Mouse (Mus musculus): ENCODE measurements around the gene Pip5k1c. TPM values are rescaled to one million over a fixed set of nuclear protein-coding genes. Genes with fewer than 3 reads are reported as not detected.

Gene Pip5k1c
- polyA plus RNA-seq, 1 experiment: 103 TPM

- 29% methylated on average over 4 of the region's 4 CpGs for WGBS
- H3K4me1 ChIP-seq (ENCODE audit: control insufficient read depth, insufficient read depth, low read length): peaks cover 8% of the 10 kb centered on the region; the same call in 1 of the 2 replicates
Observed at GRCm38 (mm10) chr10:81358209-81358608, 65.4 kb downstream of the Pip5k1c start.

DNA sequence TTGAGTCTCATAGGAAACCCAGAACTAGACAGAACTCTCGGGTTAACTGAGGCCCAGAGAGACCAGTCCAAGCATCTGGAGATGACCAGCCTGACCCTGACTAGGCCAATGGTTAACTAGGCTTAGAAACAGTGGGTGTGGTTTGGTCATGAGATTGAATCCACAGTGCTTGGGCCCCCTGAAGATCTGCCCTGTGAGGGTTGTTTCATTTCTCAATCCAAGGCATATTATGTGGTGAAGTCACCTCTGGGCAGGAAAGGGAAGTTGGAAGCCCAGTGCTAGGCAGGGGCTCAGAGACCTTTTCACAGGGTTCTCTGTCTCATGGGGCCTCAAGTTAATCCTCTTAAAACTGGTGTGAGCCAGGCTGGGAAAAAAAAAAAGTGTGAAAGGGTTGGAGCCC, 66.1 kb downstream of the Pip5k1c start:
- Histone ChIP-seq H3K4me1 (ENCODE audit: control insufficient read depth, insufficient read depth, low read length) (peaks cover 9% of the 10 kb centered on the region; the same call in 1 of the 2 replicates), H3K4me3 (replicated peaks; ENCODE audit: extremely low read depth, low read depth, low read length) (no peak overlapping the region)
- 59% methylated on average over 1 of the region's 1 CpGs for WGBS
- TF ChIP-seq POLR2A (IDR thresholded peaks at IDR 0.05; ENCODE audit: borderline replicate concordance, extremely low read depth, low read depth, low read length): no peak
- TF ChIP-seq CTCF (IDR thresholded peaks at IDR 0.05; ENCODE audit: insufficient read depth, low read length): no peak
- no peak for DNase-seq

More at GRCm38 (mm10) chr10:81358209-81358608, 65.4 kb downstream of the Pip5k1c start:
- TF ChIP-seq POLR2A (IDR thresholded peaks at IDR 0.05; ENCODE audit: borderline replicate concordance, extremely low read depth, low read depth, low read length) (no peak), CTCF (IDR thresholded peaks at IDR 0.05; ENCODE audit: insufficient read depth, low read length) (no peak)
- no peak for DNase-seq
- H3K4me3 ChIP-seq (replicated peaks; ENCODE audit: extremely low read depth, low read depth, low read length): peak overlapping the region; percentile 87

DNA sequence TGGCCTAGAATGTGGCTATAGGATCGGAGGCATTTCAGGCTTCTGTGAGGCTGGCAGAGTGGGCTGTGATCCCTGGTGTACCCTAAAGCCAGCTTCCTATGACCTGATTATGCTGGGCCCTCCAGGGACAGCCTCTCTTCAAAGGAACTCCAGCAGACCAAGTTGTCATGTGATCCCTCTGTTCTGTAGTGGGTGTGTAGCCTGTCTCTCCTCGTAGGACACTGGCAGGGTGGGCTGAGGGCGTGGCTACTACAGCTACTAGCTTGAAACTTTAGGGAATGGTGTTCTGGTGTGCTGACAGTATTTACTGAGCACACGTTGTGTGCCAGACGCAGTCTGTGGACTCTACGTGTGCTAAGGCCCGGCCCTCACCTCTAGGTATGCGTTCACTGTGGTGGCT, 68.0 kb downstream of the Pip5k1c start:
- 68% methylated on average over 8 of the region's 8 CpGs for WGBS
- Histone ChIP-seq H3K4me1 (ENCODE audit: control insufficient read depth, insufficient read depth, low read length) (peaks cover 11% of the 10 kb centered on the region; the same call in 1 of the 2 replicates), H3K4me3 (replicated peaks; ENCODE audit: extremely low read depth, low read depth, low read length) (no peak overlapping the region)

GRCm38 (mm10) chr10:81362336-81362949, 69.7 kb downstream of the Pip5k1c start:
- DNase-seq: no peak
- WGBS: 55% methylated on average over 12 of the region's 12 CpGs
- Histone ChIP-seq H3K4me3 (replicated peaks; ENCODE audit: extremely low read depth, low read depth, low read length) (no peak overlapping the region), H3K4me1 (ENCODE audit: control insufficient read depth, insufficient read depth, low read length) (peaks cover 11% of the 10 kb centered on the region; the same call in 1 of the 2 replicates)
- TF ChIP-seq CTCF (IDR thresholded peaks at IDR 0.05; ENCODE audit: insufficient read depth, low read length) (no peak), POLR2A (IDR thresholded peaks at IDR 0.05; ENCODE audit: borderline replicate concordance, extremely low read depth, low read depth, low read length) (no peak)

More for the DNA sequence above, 68.0 kb downstream of the Pip5k1c start:
- TF ChIP-seq CTCF (IDR thresholded peaks at IDR 0.05; ENCODE audit: insufficient read depth, low read length): no peak
- no peak for TF ChIP-seq POLR2A (IDR thresholded peaks at IDR 0.05; ENCODE audit: borderline replicate concordance, extremely low read depth, low read depth, low read length)
- DNase-seq: no peak

- H3K4me3 ChIP-seq (replicated peaks; ENCODE audit: extremely low read depth, low read depth, low read length): peak overlapping the region; percentile 7
- 40% methylated on average over 54 of the region's 54 CpGs for WGBS
- TF ChIP-seq POLR2A (IDR thresholded peaks at IDR 0.05; ENCODE audit: borderline replicate concordance, extremely low read depth, low read depth, low read length) (no peak), CTCF (IDR thresholded peaks at IDR 0.05; ENCODE audit: insufficient read depth, low read length) (no peak)
- DNase-seq: no peak
- H3K4me1 ChIP-seq (ENCODE audit: control insufficient read depth, insufficient read depth, low read length): peaks cover 6% of the 10 kb centered on the region; the same call in 1 of the 2 replicates
Observed at GRCm38 (mm10) chr10:81363436-81364346, 70.9 kb downstream of the Pip5k1c start.

DNA sequence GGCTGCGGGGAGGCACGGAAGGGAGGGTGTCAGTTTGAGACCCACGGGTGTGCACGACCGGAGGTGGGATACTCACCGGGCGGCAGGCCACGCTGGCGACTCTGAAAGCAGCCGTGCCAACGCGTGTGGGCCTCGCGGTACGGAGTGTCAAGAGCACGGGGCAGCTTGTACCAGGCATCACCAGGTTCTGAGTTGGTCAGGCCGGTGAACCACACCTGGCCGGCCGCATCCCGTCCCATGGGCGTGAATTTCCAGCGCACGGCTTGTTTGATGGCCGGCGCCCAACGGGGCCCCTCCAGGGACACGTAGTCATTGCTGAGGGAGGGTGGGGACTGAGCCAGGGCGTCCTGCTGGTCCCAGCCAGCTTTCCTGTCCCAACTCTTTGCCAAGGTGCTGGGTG, 71.9 kb downstream of the Pip5k1c start:
- 26% methylated on average over 28 of the region's 28 CpGs for WGBS
- DNase-seq: no peak
- 0 out of 2 replicates have a peak, but pooled peaks have one; percentile 26 for TF ChIP-seq POLR2A (IDR thresholded peaks at IDR 0.05; ENCODE audit: borderline replicate concordance, extremely low read depth, low read depth, low read length)
- no peak for TF ChIP-seq CTCF (IDR thresholded peaks at IDR 0.05; ENCODE audit: insufficient read depth, low read length)
- H3K4me3 ChIP-seq (replicated peaks; ENCODE audit: extremely low read depth, low read depth, low read length): peak overlapping the region; percentile 9
- H3K4me1 ChIP-seq (ENCODE audit: control insufficient read depth, insufficient read depth, low read length): 0 out of 2 replicates have a peak, but pooled peaks cover 5% of the 10 kb centered on the region

GRCm38 (mm10) chr10:81365073-81365472, 72.3 kb downstream of the Pip5k1c start:
- DNase-seq: no peak
- WGBS: 50% methylated on average over 4 of the region's 4 CpGs
- TF ChIP-seq CTCF (IDR thresholded peaks at IDR 0.05; ENCODE audit: insufficient read depth, low read length) (no peak), POLR2A (IDR thresholded peaks at IDR 0.05; ENCODE audit: borderline replicate concordance, extremely low read depth, low read depth, low read length) (no peak)
- 0 out of 2 replicates have a peak, but pooled peaks cover 5% of the 10 kb centered on the region for H3K4me1 ChIP-seq (ENCODE audit: control insufficient read depth, insufficient read depth, low read length)
- no peak overlapping the region for H3K4me3 ChIP-seq (replicated peaks; ENCODE audit: extremely low read depth, low read depth, low read length)

GRCm38 (mm10) chr10:81365672-81366476, 73.1 kb downstream of the Pip5k1c start, which contains the start of gene 4930404N11Rik:
Gene 4930404N11Rik (minus strand): TSS chr10:81365816.
- Histone ChIP-seq H3K4me3 (replicated peaks; ENCODE audit: extremely low read depth, low read depth, low read length) (peak within 1 kb of the TSS; percentile 9), H3K4me1 (ENCODE audit: control insufficient read depth, insufficient read depth, low read length) (0 out of 2 replicates have a peak, but pooled peaks cover 5% of the 10 kb centered on the region)
- WGBS: 33% methylated on average over 12 of the region's 12 CpGs
- TF ChIP-seq CTCF (IDR thresholded peaks at IDR 0.05; ENCODE audit: insufficient read depth, low read length): no peak
- peak; percentile 42; the same call in 1 of the 2 replicates for TF ChIP-seq POLR2A (IDR thresholded peaks at IDR 0.05; ENCODE audit: borderline replicate concordance, extremely low read depth, low read depth, low read length)
- no peak for DNase-seq

Data from lung, adult 2 months (tissue).